Mouse (Mus musculus): ENCODE data around the gene Gli2. TPM values are rescaled to one million over a fixed set of nuclear protein-coding genes. Genes with fewer than 3 reads are reported as not detected.
A peak's percentile ranks its signal among the peaks of the same experiment; 100 is the strongest.

The Gli2 gene
- polyA plus RNA-seq, 1 experiment from 2014 or later = 3.1 TPM

GRCm38 (mm10) chr1:119049812-119050615 lies 3.4 kb downstream of the Gli2 start:
- Histone ChIP-seq H3K9ac (no peak overlapping the region), H3K4me1 (peaks cover 46% of the 10 kb centered on the region), H3K9me3 (no peaks in the 10 kb centered on the region), H3K27ac (replicated peaks) (no peak overlapping the region), H3K36me3 (no peaks in the 10 kb centered on the region), H3K4me3 (no peak overlapping the region), H3K27me3 (replicated peaks) (peaks cover 54% of the 10 kb centered on the region), H3K4me2 (peak overlapping the region; percentile 98)
- 43% methylated on average over 10 of the region's 10 CpGs for WGBS
- no peak for ATAC-seq (ENCODE audit: extremely low read depth, insufficient number of reproducible peaks, low FRiP score, low TSS enrichment)

- peaks cover 43% of the 10 kb centered on the region for H3K4me1 ChIP-seq
- H3K9me3 ChIP-seq = no peaks in the 10 kb centered on the region
- H3K36me3 ChIP-seq = no peaks in the 10 kb centered on the region
- no peak for ATAC-seq (ENCODE audit: extremely low read depth, insufficient number of reproducible peaks, low FRiP score, low TSS enrichment)
- peaks cover 48% of the 10 kb centered on the region for H3K27me3 ChIP-seq (replicated peaks)
- H3K9ac ChIP-seq = no peak overlapping the region
- WGBS = 24% methylated on average over 11 of the region's 11 CpGs
- no peak overlapping the region for H3K4me3 ChIP-seq
- H3K4me2 ChIP-seq = peak overlapping the region; percentile 88
- no peak overlapping the region for H3K27ac ChIP-seq (replicated peaks)
Observed at GRCm38 (mm10) chr1:119048988-119049387, 4.4 kb downstream of the Gli2 start.

GRCm38 (mm10) chr1:119048547-119048946 lies 4.9 kb downstream of the Gli2 start:
- peaks cover 43% of the 10 kb centered on the region for H3K4me1 ChIP-seq
- 11% methylated on average over 6 of the region's 6 CpGs for WGBS
- H3K4me2 ChIP-seq = peak overlapping the region; percentile 88
- H3K9me3 ChIP-seq = no peaks in the 10 kb centered on the region
- no peak overlapping the region for H3K27ac ChIP-seq (replicated peaks)
- peak overlapping the region; percentile 85 for H3K9ac ChIP-seq
- H3K36me3 ChIP-seq = no peaks in the 10 kb centered on the region
- H3K27me3 ChIP-seq (replicated peaks) = peaks cover 48% of the 10 kb centered on the region
- H3K4me3 ChIP-seq = peak overlapping the region; percentile 63
- ATAC-seq (ENCODE audit: extremely low read depth, insufficient number of reproducible peaks, low FRiP score, low TSS enrichment) = no peak

GRCm38 (mm10) chr1:119047462-119048371 lies 5.7 kb downstream of the Gli2 start:
- no peak for ATAC-seq (ENCODE audit: extremely low read depth, insufficient number of reproducible peaks, low FRiP score, low TSS enrichment)

GRCm38 (mm10) chr1:119038436-119038835 lies 15.0 kb downstream of the Gli2 start:
- H3K4me1 ChIP-seq = peaks cover 23% of the 10 kb centered on the region
- H3K36me3 ChIP-seq = no peaks in the 10 kb centered on the region
- no peaks in the 10 kb centered on the region for H3K9me3 ChIP-seq
- H3K4me2 ChIP-seq = no peak overlapping the region
- H3K27ac ChIP-seq (replicated peaks) = no peak overlapping the region
- no peak overlapping the region for H3K4me3 ChIP-seq
- no peaks in the 10 kb centered on the region for H3K27me3 ChIP-seq (replicated peaks)
- no peak for ATAC-seq (ENCODE audit: extremely low read depth, insufficient number of reproducible peaks, low FRiP score, low TSS enrichment)
- WGBS = 88% methylated on average over 1 of the region's 1 CpGs
- no peak overlapping the region for H3K9ac ChIP-seq

More at GRCm38 (mm10) chr1:119047462-119048371, 5.7 kb downstream of the Gli2 start:
- H3K4me3 ChIP-seq = peak overlapping the region; percentile 63
- 6% methylated on average over 57 of the region's 61 CpGs for WGBS
- peaks cover 44% of the 10 kb centered on the region for H3K27me3 ChIP-seq (replicated peaks)
- peak overlapping the region; percentile 71 for H3K27ac ChIP-seq (replicated peaks)
- no peaks in the 10 kb centered on the region for H3K36me3 ChIP-seq
- H3K9ac ChIP-seq = peak overlapping the region; percentile 85
- H3K9me3 ChIP-seq = no peaks in the 10 kb centered on the region
- peaks cover 37% of the 10 kb centered on the region for H3K4me1 ChIP-seq
- peak overlapping the region; percentile 88 for H3K4me2 ChIP-seq

GRCm38 (mm10) chr1:119035931-119036330 lies 17.5 kb downstream of the Gli2 start:
- no peaks in the 10 kb centered on the region for H3K27me3 ChIP-seq (replicated peaks)
- no peaks in the 10 kb centered on the region for H3K36me3 ChIP-seq
- H3K27ac ChIP-seq (replicated peaks) = peak overlapping the region; percentile 93; the same call in 1 of the 2 replicates
- no peak overlapping the region for H3K4me2 ChIP-seq
- H3K9ac ChIP-seq = no peak overlapping the region
- ATAC-seq (ENCODE audit: extremely low read depth, insufficient number of reproducible peaks, low FRiP score, low TSS enrichment) = no peak
- H3K4me3 ChIP-seq = no peak overlapping the region
- 82% methylated on average over 8 of the region's 8 CpGs for WGBS
- H3K4me1 ChIP-seq = peaks cover 45% of the 10 kb centered on the region
- H3K9me3 ChIP-seq = no peaks in the 10 kb centered on the region

- H3K4me3 ChIP-seq = no peak overlapping the region
- H3K4me2 ChIP-seq = no peak overlapping the region
- peaks cover 45% of the 10 kb centered on the region for H3K4me1 ChIP-seq
- H3K9ac ChIP-seq = no peak overlapping the region
- H3K27ac ChIP-seq (replicated peaks) = peak overlapping the region; percentile 93; the same call in 1 of the 2 replicates
- H3K27me3 ChIP-seq (replicated peaks) = no peaks in the 10 kb centered on the region
- no peak for ATAC-seq (ENCODE audit: extremely low read depth, insufficient number of reproducible peaks, low FRiP score, low TSS enrichment)
- H3K36me3 ChIP-seq = no peaks in the 10 kb centered on the region
- no peaks in the 10 kb centered on the region for H3K9me3 ChIP-seq
- WGBS = 58% methylated on average over 9 of the region's 9 CpGs
Observed at GRCm38 (mm10) chr1:119035301-119035700, 18.1 kb downstream of the Gli2 start.

- H3K27me3 ChIP-seq (replicated peaks) = no peaks in the 10 kb centered on the region
- H3K36me3 ChIP-seq = no peaks in the 10 kb centered on the region
- no peak overlapping the region for H3K4me3 ChIP-seq
- WGBS = 48% methylated on average over 13 of the region's 13 CpGs
- peaks cover 45% of the 10 kb centered on the region for H3K4me1 ChIP-seq
- H3K9me3 ChIP-seq = no peaks in the 10 kb centered on the region
- H3K4me2 ChIP-seq = peak overlapping the region; percentile 29
- ATAC-seq (ENCODE audit: extremely low read depth, insufficient number of reproducible peaks, low FRiP score, low TSS enrichment) = no peak
- H3K9ac ChIP-seq = peak overlapping the region; percentile 63
- peak overlapping the region; percentile 93 for H3K27ac ChIP-seq (replicated peaks)
Observed at GRCm38 (mm10) chr1:119034163-119034705, 19.2 kb downstream of the Gli2 start.

GRCm38 (mm10) chr1:119033450-119034162 lies 19.8 kb downstream of the Gli2 start:
- Histone ChIP-seq H3K27ac (replicated peaks) (peak overlapping the region; percentile 93), H3K9me3 (no peaks in the 10 kb centered on the region), H3K27me3 (replicated peaks) (no peaks in the 10 kb centered on the region), H3K4me1 (peaks cover 45% of the 10 kb centered on the region), H3K36me3 (no peaks in the 10 kb centered on the region), H3K4me2 (peak overlapping the region; percentile 29), H3K4me3 (no peak overlapping the region), H3K9ac (peak overlapping the region; percentile 63)
- 46% methylated on average over 3 of the region's 3 CpGs for WGBS
- peak; percentile 73; the same call in 1 of the 2 replicates for ATAC-seq (ENCODE audit: extremely low read depth, insufficient number of reproducible peaks, low FRiP score, low TSS enrichment)

GRCm38 (mm10) chr1:119031185-119031584 lies 22.2 kb downstream of the Gli2 start:
- Histone ChIP-seq H3K4me3 (no peak overlapping the region), H3K4me1 (peaks cover 55% of the 10 kb centered on the region), H3K4me2 (no peak overlapping the region), H3K27me3 (replicated peaks) (no peaks in the 10 kb centered on the region), H3K27ac (replicated peaks) (no peak overlapping the region), H3K9ac (no peak overlapping the region), H3K9me3 (no peaks in the 10 kb centered on the region), H3K36me3 (no peaks in the 10 kb centered on the region)
- ATAC-seq (ENCODE audit: extremely low read depth, insufficient number of reproducible peaks, low FRiP score, low TSS enrichment) = no peak
- WGBS = 67% methylated on average over 6 of the region's 6 CpGs
